Mouse (Mus musculus) hindbrain, embryonic 11.5 days (tissue): ENCODE results near the gene Slc25a36. TPM values are rescaled to one million over a fixed set of nuclear protein-coding genes. Genes with fewer than 3 reads are reported as not detected.

Source experiments
- ATAC-seq: fragments of 200-750 bp; cut with Nextera tagmentation; 2 replicates; pipeline ENCODE4 v1.8.0; 2017; ENCODE audit warnings: mild to moderate bottlenecking, moderate TSS enrichment, moderate library complexity; ENCODE audit not compliant: low FRiP score
- DNase-seq: peaks from one replicate; pipeline ENCODE4 v3.0.0-alpha.2; 2015; ENCODE audit warnings: low spot score
- H3K27ac ChIP-seq: fragments of 300-500 bp; sonication (generic); 2 replicates; pipeline ENCODE4 v1.5.1; 2014; ENCODE audit warnings: mild to moderate bottlenecking, low read depth, low read length
- H3K27me3 ChIP-seq: fragments of 300-500 bp; sonication (generic); 2 replicates; pipeline ENCODE4 v1.6.1; 2014; ENCODE audit warnings: mild to moderate bottlenecking, low read length, moderate library complexity, mixed read lengths; ENCODE audit not compliant: control insufficient read depth, insufficient read depth
- H3K36me3 ChIP-seq: fragments of 300-500 bp; sonication (generic); 2 replicates; pipeline ENCODE4 v1.6.1; 2014; ENCODE audit warnings: mild to moderate bottlenecking, low read length, moderate library complexity, mixed read lengths; ENCODE audit not compliant: control insufficient read depth, insufficient read depth
- H3K4me1 ChIP-seq: fragments of 300-500 bp; sonication (generic); replicated peaks from 2 replicates; pipeline ENCODE4 v1.6.1; 2014; ENCODE audit warnings: low read length, mixed read lengths; ENCODE audit not compliant: control insufficient read depth, insufficient read depth
- H3K4me2 ChIP-seq: fragments of 300-500 bp; sonication (generic); replicated peaks from 2 replicates; pipeline ENCODE4 v1.6.1; 2014; ENCODE audit warnings: mild to moderate bottlenecking, low read depth, low read length
- H3K4me3 ChIP-seq: fragments of 300-500 bp; sonication (generic); 2 replicates; pipeline ENCODE4 v1.5.1; 2014; ENCODE audit warnings: low read depth, low read length
- H3K9ac ChIP-seq: fragments of 300-500 bp; sonication (generic); 2 replicates; pipeline ENCODE4 v1.6.1; 2014; ENCODE audit warnings: low read depth, low read length
- H3K9me3 ChIP-seq: fragments of 300-500 bp; sonication (generic); 2 replicates; pipeline ENCODE4 v1.6.1; 2016; ENCODE audit warnings: low read length; ENCODE audit not compliant: control insufficient read depth
- WGBS: fragments of 180-500 bp; shearing (Covaris S2); extraction: QIAGEN DNeasy Blood & Tissue Kit; methylation state at CpG from one replicate; pipeline ENCODE4 v1.1.7; 2014; 5-methylcytosine and 5-hydroxymethylcytosine counted together
- polyA plus RNA-seq: library from polyadenylated mRNA; unstranded; fragments of >200 nt; fragmentation: Nextera tagmentation; extraction: Ambion mirVana; gene quantifications from 2 replicates; pipeline ENCODE4 v1.2.1, GENCODE M21; 2014

Slc25a36 gene
- polyA plus RNA-seq, 1 experiment from 2014 or later = 91.0 TPM

- no peaks in the 10 kb centered on the region for H3K36me3 ChIP-seq
- DNase-seq = no peak
- H3K9me3 ChIP-seq = no peaks in the 10 kb centered on the region
- 72% methylated on average over 2 of the region's 2 CpGs for WGBS
- no peak overlapping the region for H3K4me3 ChIP-seq
- no peaks in the 10 kb centered on the region for H3K27me3 ChIP-seq
- ATAC-seq = no peak
- H3K27ac ChIP-seq = no peak overlapping the region
- no peak overlapping the region for H3K4me2 ChIP-seq
- H3K9ac ChIP-seq = no peak overlapping the region
- no peaks in the 10 kb centered on the region for H3K4me1 ChIP-seq
Observed at GRCm38 (mm10) chr9:97141723-97142122, 30.8 kb upstream of the Slc25a36 start.

- H3K27me3 ChIP-seq = no peaks in the 10 kb centered on the region
Observed at GRCm38 (mm10) chr9:97140145-97140932, 29.4 kb upstream of the Slc25a36 start.

GRCm38 (mm10) chr9:97137678-97138077 is 26.7 kb upstream of the Slc25a36 start:
- H3K9me3 ChIP-seq = no peaks in the 10 kb centered on the region
- 88% methylated on average over 4 of the region's 4 CpGs for WGBS
- DNase-seq (no peak), ATAC-seq (no peak)
- H3K36me3 ChIP-seq = no peaks in the 10 kb centered on the region
- H3K27me3 ChIP-seq = no peaks in the 10 kb centered on the region
- H3K4me1 ChIP-seq = no peaks in the 10 kb centered on the region
- H3K9ac ChIP-seq = no peak overlapping the region
- H3K4me2 ChIP-seq = no peak overlapping the region
- no peak overlapping the region for H3K4me3 ChIP-seq
- no peak overlapping the region for H3K27ac ChIP-seq

More at GRCm38 (mm10) chr9:97140145-97140932, 29.4 kb upstream of the Slc25a36 start:
- Histone ChIP-seq H3K4me1 (no peaks in the 10 kb centered on the region), H3K36me3 (no peaks in the 10 kb centered on the region), H3K27ac (no peak overlapping the region), H3K9ac (no peak overlapping the region), H3K9me3 (no peaks in the 10 kb centered on the region), H3K4me2 (no peak overlapping the region), H3K4me3 (no peak overlapping the region)
- DNase-seq (no peak), ATAC-seq (no peak)
- 84% methylated on average over 10 of the region's 10 CpGs for WGBS

- Histone ChIP-seq H3K27ac (no peak overlapping the region), H3K4me1 (no peaks in the 10 kb centered on the region), H3K4me3 (no peak overlapping the region), H3K9ac (no peak overlapping the region), H3K9me3 (no peaks in the 10 kb centered on the region), H3K36me3 (no peaks in the 10 kb centered on the region), H3K27me3 (no peaks in the 10 kb centered on the region), H3K4me2 (no peak overlapping the region)
- no peak for DNase-seq
- no peak for ATAC-seq
- WGBS = 85% methylated on average over 4 of the region's 4 CpGs
Observed at GRCm38 (mm10) chr9:97137116-97137515, 26.2 kb upstream of the Slc25a36 start.

DNA sequence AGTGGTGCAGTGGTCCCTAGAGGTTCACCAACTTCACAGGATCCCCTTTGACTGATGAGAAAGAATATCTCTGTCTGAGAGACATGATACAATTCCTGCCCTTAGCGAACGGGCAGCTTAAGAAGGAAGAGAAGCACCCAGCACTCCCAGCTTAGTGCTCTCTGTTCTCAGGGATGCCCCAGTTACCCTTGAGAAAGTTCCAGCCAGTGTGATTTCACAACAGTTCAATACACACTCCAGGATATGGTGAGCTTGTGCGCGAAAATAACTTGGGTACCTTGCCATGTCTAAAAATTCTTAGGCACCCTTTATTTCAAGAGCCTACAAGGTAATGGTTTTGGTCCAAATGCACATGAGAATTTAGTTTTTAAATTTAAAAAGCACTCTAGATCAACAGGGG is 24.9 kb upstream of the Slc25a36 start:
- 90% methylated on average over 4 of the region's 4 CpGs for WGBS
- H3K27ac ChIP-seq = no peak overlapping the region

GRCm38 (mm10) chr9:97133178-97133577 is 22.2 kb upstream of the Slc25a36 start:
- H3K4me2 ChIP-seq = no peak overlapping the region
- no peak overlapping the region for H3K27ac ChIP-seq
- no peaks in the 10 kb centered on the region for H3K36me3 ChIP-seq
- H3K9me3 ChIP-seq = no peaks in the 10 kb centered on the region
- no peak overlapping the region for H3K4me3 ChIP-seq
- no peaks in the 10 kb centered on the region for H3K27me3 ChIP-seq
- DNase-seq = no peak
- no peak overlapping the region for H3K9ac ChIP-seq
- no peak for ATAC-seq
- WGBS = 65% methylated on average over 8 of the region's 8 CpGs
- no peaks in the 10 kb centered on the region for H3K4me1 ChIP-seq

More for the DNA sequence above, 24.9 kb upstream of the Slc25a36 start:
- Histone ChIP-seq H3K4me1 (no peaks in the 10 kb centered on the region), H3K36me3 (no peaks in the 10 kb centered on the region), H3K27me3 (no peaks in the 10 kb centered on the region), H3K9ac (no peak overlapping the region), H3K9me3 (no peaks in the 10 kb centered on the region), H3K4me3 (no peak overlapping the region), H3K4me2 (no peak overlapping the region)
- ATAC-seq = no peak
- no peak for DNase-seq

GRCm38 (mm10) chr9:97130001-97130400 is 19.0 kb upstream of the Slc25a36 start:
- H3K27ac ChIP-seq = no peak overlapping the region
- H3K4me1 ChIP-seq = no peaks in the 10 kb centered on the region
- no peaks in the 10 kb centered on the region for H3K27me3 ChIP-seq
- H3K4me3 ChIP-seq = no peak overlapping the region
- no peak overlapping the region for H3K9ac ChIP-seq
- no peaks in the 10 kb centered on the region for H3K9me3 ChIP-seq
- DNase-seq (no peak), ATAC-seq (no peak)
- H3K4me2 ChIP-seq = no peak overlapping the region
- no peaks in the 10 kb centered on the region for H3K36me3 ChIP-seq
- WGBS = 90% methylated on average over 5 of the region's 5 CpGs

DNA sequence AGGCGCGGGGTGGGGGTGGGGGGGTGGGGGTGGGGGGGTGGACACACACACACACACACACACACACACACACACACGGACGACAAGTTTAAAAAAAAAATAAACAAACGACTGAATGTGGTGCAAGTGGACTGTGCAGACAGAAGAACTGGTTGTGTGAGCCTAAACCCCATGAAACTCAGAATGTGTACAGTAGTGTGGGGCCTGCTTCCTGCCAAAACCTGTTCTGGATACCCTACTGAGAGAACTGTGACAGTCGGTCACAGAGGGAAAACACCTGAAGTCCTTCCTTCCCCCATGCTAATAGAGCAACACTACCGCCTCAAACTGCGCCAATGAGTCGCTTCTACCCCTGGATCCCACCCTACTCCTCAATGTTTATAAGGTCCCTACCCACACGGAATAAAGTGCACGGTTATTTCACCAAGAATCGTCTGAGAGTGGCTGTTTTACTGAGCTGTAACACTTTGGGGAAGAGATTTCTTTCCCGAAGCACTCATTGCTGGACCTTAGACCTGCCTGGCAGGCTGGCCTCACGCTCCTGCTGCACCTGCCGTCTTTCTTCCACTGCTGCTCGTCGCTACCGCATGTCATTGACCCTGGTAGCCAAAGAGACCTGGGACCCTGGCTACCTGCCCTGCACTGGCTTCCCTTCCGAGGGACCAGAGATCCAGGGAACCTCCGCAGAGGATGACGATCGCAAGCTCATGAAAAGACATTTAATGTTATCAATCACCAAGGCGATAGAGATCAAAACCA is 13.2 kb upstream of the Slc25a36 start:
- Histone ChIP-seq H3K27me3 (no peaks in the 10 kb centered on the region), H3K4me3 (no peak overlapping the region), H3K27ac (no peak overlapping the region), H3K9ac (no peak overlapping the region), H3K4me2 (no peak overlapping the region), H3K9me3 (no peaks in the 10 kb centered on the region), H3K36me3 (no peaks in the 10 kb centered on the region), H3K4me1 (no peaks in the 10 kb centered on the region)
- ATAC-seq = no peak
- no peak for DNase-seq
- WGBS = 67% methylated on average over 21 of the region's 23 CpGs

DNA sequence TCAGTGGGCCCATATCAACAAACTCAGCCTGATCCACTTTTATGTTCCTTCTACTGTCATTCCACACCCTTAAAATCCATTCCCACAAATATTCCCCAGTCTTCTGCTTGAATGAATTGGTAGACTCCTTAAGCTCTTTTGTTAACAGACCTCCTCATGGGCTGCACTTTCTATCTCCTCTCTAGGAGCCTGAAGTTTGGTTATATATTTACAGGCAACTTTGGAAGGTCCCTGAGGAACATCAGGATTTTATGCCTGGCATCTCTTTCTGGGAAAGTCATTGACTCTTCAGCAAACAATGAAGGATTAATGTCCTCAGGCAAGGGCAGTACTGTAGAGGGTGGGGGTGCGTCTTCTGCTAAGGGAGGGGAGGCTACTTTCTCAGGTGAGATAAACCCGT is 10.5 kb upstream of the Slc25a36 start:
- Histone ChIP-seq H3K4me2 (no peak overlapping the region), H3K27ac (no peak overlapping the region), H3K4me1 (no peaks in the 10 kb centered on the region), H3K27me3 (no peaks in the 10 kb centered on the region), H3K36me3 (no peaks in the 10 kb centered on the region), H3K9ac (no peak overlapping the region), H3K9me3 (no peaks in the 10 kb centered on the region), H3K4me3 (no peak overlapping the region)
- 89% methylated on average over 2 of the region's 2 CpGs for WGBS
- no peak for DNase-seq
- ATAC-seq = no peak
